Mouse (Mus musculus): ENCODE data around the gene Dgkk.
"Not testable (repeated sequence)": the region's sequence is repeated elsewhere in the genome, so short reads cannot be mapped to it uniquely, and the experiment has no call there.

Gene Dgkk

DNA sequence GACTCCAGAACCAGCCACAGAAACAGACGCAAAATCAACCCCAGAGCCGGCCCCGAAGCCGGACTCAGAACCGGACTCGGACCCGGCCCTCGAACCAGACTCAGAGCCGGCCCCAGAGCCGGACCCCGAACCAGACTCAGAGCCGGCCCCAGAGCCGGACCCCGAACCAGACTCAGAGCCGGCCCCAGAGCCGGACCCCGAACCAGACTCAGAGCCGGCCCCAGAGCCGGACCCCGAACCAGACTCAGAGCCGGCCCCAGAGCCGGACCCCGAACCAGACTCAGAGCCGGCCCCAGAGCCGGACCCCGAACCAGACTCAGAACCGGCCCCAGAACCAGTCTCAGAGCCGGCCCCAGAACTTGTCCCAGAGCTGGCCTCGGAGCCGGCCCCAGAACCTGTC lies at the start of gene Dgkk:
Dgkk (plus strand) TSS at position 301 of the 400 bp plus-strand sequence.
- not testable (repeated sequence) for DNase-seq (ENCODE audit: low read depth)

DNA sequence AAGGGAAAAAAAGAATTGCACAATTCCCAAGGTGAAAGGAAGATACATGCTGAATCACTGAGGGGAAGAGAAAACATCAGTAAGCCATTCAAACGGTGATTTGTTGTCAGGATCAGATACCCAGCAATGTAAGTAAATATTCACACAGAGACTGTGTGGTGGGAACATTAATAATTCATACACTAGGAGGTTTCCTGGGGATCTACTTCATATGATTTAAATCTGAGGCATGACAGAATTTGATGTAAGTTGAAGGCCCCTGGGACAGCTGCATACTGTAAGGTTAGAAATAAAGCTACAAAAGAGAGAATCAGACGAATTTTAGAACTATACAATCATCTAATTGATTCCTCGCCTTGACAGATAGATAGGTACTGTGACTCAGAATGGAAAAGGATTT lies 45.1 kb upstream of the Dgkk start:
- DNase-seq (ENCODE audit: low read depth), result no peak

DNA sequence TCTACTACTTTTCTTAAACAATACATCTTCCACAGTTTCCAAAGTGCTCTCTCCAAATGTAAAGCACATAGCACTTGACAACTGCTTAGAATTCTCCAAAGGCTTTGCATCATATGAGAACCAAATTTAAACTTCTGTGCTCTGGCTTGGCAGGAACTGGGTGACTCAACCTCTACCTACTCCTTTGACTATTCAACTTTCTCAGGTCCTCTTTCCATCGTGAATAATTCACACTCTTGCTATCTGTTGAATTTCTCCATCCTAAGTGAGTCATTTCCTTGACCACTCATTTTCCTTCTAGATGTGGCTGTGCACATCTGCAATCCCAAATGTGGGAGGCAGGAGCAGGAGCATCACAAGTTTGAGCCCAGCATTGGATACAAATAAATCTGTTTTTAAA lies 28.4 kb upstream of the Dgkk start:
- DNase-seq (ENCODE audit: low read depth), result no peak

DNA sequence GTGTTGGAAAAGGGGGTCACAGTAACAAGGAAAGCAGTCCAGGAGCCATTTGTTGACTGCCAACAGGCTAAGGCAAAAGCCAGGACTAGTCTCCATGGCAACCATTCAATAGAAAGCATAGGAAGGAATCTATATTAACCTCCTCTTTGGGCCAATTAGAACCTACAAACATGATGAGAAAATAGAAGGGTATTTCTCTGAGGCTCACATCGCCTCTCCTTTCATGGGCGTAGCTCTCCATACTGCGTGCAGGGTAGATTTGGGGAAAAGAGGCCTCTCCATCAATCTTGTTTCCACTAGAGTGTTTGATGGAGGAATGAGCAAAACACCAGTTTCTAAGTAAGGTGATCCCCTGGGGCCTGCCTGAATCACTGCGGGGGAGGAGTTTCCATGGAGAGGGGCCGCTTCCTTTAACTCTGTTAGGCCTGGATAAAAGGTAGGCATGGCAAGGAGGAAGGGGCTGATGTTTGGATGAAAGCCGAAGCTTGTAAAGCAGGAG lies 27.5 kb upstream of the Dgkk start:
- DNase-seq (ENCODE audit: low read depth), result no peak

DNA sequence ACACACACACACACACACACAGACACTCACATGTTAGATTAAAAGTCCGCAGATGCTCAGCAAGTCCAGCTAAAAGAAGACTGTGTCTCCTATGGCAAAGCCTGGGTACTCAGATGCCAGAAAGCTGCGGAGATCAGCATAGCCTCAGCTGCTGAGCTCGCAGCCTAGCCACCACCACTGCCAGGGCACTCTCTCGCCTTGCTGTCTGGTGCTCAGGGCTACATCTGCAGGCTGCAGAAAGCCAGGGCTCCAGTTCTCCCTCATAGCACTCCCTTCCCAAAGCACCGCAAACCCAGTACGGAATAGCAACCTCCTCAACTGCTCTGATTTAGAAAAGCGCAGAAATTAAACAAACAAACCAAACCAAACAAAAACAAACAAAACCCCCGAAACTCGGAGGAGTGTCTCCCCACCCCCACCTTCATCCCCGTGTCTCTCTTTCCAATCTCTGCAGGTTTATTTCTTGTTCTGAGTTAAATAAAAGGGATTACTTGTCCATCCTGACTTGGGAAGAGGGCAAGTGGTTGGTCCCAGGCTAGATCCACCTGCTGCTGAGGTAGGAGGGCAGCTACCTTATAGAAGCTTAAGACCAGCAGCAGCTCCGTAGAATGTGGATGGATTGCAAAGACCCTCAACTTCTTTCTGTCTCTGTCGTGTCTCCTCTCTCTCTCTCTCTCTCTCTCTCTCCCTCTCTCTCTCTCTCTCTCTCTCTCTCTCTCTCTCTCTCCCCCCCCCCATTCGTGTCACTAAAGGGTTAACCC lies 1.4 kb upstream of the Dgkk start:
- DNase-seq (ENCODE audit: low read depth), result no peak

DNA sequence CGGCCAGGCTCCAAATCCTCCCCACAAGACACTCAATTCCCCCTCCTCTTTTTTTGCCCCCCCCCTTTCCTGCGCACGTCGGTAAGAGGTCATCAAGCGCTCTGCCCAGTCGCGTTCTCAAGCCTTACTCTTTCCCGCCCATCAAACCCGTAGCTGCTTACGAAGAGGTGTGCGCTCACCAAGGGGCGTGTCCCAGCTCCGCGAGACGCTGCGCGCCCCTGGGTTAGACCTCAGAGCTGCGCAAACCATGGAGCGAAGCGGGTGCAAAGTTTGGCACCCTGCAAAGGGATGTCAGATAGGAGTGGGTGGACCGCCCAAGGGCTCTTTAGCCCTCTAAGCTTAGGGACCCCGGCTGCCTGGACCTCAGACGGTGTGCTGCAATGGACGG lies 862 bp upstream of the Dgkk start:
- DNase-seq (ENCODE audit: low read depth), result no peak

DNA sequence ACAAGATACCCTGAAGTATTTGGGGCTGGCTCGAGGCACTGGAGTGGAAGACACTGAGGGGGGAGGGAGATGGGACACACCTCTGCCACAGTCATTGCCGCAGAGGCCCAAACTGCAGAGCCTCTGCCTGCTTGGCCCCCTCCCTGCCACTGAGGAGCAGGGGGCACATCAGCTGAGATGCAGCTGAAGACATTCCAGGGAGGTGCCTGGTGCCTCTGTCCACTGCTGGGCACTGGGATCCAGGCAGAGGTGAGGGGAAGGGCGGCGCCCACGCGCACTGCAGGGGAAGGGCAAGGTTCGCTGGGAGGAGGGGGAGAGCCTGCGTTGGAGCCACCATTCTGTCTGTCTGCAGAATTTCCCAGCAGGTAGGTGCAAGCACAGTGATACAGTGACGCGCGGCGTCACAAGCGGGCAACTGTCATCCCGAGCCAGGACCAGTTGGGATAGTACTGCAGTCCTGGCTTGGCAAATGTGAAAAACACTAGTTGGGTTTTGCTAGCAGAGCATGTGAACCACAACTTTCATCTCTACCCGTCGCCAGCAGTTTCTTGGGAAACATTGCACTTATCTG lies 948 bp downstream of the Dgkk start:
- no peak for DNase-seq (ENCODE audit: low read depth)

DNA sequence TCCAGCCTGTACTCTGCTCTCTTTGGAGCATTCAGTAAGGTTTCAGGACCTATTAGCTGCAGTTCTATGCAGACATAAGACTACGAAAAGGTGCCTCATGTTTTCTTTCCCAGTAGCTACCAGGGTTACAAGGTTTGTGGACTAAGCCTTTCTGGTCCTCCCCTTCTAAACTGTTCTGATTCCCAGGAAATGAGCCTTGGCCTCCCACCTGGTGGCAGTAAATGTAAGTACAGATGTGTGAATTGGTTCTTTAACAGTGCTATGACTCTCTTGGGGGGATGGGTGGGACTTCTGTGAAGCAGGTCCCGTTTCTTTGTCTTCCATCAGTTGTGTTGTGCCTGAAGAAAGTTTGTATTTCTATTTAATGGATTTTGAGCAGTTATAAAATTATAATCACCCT lies 53.4 kb downstream of the Dgkk start:
- DNase-seq (ENCODE audit: low read depth), result no peak

DNA sequence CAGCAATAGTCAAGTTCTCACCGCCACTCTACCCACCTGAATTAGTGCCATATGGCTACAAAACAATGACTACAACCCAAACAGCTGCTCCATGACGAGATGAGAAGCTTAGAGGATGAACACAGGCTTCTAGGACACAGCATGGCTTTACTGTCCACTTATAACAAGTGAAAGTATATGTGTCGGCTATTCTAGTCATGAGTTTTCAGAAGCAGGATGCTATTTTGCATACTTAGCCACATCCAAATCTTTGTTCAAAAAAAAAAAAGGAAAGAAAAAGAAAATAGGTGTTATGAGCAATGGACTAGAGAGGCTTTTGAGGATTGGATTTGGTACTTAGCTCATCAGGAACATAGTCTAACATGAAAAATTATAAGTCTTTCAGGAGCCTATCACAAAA lies 74.4 kb downstream of the Dgkk start:
- DNase-seq (ENCODE audit: low read depth), result no peak

DNA sequence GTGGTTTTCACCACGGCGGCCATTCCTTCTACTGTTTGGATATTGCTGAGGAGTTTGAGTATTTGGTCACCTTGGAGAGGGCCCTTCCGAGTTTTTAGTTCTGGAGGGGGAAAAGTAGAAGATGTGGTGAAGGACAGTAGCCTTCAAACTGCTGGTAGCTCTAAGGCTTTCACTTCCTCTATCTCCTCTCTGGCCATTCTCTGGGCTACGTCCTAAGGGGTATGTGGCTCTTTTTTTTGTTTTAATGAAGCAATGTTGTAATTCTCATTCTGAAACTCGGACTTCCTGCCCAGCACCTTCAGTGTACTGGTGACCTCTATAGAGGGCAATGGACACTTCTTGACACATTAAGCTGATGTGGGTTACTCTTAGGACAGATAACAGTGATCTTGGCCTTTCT lies 75.0 kb downstream of the Dgkk start:
- DNase-seq (ENCODE audit: low read depth), result no peak

DNA sequence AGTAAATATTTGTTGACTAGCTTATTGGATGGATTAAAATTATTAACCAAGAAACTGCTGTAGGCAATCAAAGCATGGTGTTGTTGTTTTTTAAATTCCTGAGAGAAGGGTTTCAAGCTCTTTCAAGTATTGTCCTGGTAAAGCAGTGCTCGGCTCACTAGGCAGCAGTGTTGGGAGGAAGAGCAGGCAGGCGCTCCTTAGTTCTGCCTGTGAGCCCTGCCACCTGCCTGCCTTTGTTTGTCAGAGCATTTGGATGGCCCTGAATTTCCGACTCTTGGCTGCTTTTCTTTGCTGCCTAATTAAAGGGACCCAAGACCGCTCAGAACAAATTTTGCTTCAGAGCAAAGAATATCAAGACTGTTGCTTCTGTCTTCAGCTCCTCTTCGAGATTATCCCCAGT lies 114.8 kb downstream of the Dgkk start:
- DNase-seq (ENCODE audit: low read depth), result no peak

DNA sequence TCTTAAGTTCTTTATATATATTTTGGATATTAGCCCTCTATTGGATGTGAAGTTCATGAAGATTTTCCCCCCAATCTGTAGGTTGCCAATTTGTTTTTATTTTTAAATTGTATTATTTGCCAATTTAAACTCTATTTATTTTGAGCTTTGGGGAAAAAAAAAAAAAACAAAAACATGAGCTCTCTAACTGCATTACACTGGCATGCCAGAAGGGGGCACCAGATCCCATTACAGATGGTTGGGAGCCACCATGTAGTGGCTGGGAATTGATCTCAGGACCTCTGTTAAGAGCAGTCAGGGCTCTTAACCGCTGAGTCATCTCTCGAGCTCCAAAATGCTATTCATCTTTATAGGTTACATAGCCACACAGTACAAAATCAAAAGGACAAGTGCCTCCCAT lies 131.9 kb downstream of the Dgkk start:
- DNase-seq (ENCODE audit: low read depth), result no peak

DNA sequence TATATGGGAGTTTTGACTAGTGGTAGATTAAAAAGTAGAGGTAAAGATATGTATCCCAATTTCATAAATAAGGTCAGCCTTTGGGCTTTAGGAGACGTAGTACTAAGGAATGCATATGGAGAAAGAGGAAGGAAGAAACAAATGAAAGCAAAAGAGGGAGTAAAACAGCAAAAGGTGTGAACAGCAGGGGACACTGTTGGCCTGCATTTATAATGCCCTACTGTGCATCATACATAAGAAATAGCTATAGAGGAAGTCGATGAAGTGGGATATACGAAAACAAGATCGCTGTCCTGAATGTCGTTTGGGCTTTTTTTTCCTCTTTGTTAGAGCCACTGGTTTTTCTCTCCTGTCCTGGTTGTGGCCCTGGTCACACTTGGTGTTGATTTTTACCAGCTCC lies 143.1 kb downstream of the Dgkk start:
- DNase-seq (ENCODE audit: low read depth), result peak; percentile 12

DNA sequence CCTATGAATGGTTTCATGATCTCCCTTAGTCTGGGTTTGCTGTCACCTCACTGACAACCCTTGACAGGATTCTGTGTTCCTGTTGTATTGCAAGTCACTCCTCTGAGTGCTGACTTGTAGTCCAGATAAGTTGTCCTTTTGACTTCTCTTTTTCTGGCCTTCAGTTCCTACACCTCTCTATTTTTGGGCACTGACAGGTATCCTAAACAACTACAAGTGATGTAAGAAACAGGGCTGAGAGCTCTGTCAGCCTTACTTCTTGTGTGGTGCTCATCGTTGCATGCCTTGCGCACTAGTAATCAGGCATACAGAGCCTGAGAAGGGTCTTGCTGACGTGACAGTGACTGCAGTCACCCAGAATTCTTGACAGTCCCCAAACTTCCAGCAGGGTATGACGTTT lies 147.1 kb downstream of the Dgkk start:
- no peak for DNase-seq (ENCODE audit: low read depth)

DNA sequence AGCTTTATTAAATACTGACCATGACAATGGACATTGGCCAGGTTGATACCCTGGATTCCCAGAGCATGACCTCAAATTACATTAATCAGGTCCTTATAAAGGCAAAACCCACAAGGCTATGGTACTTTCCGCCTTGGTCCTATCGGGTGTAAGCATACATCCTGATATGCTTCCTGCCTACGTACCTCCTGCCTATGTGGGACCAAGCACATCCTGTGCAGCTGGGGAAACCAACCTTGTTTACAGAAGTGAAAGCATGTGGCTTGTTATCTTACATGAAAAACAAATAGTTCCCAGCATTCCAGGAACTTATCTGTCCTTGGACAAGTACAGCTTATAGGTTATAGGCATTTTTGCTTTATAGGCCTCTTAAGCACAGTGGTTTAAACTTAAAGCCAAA lies 189.5 kb downstream of the Dgkk start:
- no peak for DNase-seq (ENCODE audit: low read depth)

DNA sequence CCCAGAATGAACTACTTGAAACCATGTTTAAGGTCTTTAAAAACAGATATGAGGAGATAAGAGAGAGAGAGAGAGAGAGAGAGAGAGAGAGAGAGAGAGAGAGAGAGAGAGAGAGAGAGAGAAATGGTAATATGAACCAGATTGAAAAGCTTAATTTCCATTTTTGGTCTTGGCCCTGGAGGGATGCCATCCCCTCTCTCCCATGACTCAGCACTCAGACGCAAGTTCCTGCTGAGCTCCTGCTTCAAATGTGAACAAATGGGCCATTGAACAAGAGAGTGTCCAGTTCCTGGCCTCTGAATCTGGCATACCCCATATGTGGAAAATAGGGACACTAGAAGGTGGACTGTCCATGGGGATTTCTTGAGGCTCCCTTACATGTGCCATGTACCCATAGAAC lies 192.8 kb downstream of the Dgkk start:
- DNase-seq (ENCODE audit: low read depth), result peak; percentile 62

DNA sequence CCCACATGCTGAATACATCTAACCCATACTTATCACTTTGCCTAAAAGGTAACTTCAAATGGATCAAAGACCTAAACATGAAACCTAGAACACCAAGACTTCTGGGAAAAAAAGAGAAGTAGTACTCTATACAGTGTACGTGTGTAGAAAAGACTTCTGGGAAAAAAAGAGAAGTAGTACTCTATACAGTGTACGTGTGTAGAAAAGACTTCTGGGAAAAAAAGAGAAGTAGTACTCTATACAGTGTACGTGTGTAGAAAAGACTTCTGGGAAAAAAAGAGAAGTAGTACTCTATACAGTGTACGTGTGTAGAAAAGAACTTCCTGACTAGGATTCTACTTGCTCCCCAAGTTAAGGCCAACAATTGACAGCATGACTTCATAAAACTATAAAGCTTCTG lies 204.8 kb downstream of the Dgkk start:
- DNase-seq (ENCODE audit: low read depth), result not testable (repeated sequence)
